In genomic region chr17:5249681-5250180, GRCm38 (mm10) we compare ENCODE assay signal across 7 mouse cellular contexts.
DNase-seq lines count a peak whose midpoint lies in the region; ATAC-seq and TF ChIP-seq lines count a peak whose summit lies in the region.

No protein-coding gene starts in this region.

- H3K4me1 ChIP-seq in heart, embryonic 15.5 days (replicated peaks): peaks cover 30% of the 10 kb centered on the region
- peaks cover 25% of the 10 kb centered on the region for H3K4me1 ChIP-seq in lung, embryonic 16.5 days (replicated peaks; ENCODE audit: control insufficient read depth, insufficient read depth, low read length)
- peaks cover 21% of the 10 kb centered on the region for H3K4me1 ChIP-seq in hindbrain, embryonic 16.5 days (ENCODE audit: control insufficient read depth, insufficient read depth, low read depth, low read length)
- H3K4me1 ChIP-seq in small intestine, adult 2 months (ENCODE audit: control insufficient read depth, insufficient read depth, insufficient read length, low read length): no peaks in the 10 kb centered on the region

- ATAC-seq in heart, embryonic 15.5 days (replicated peaks; ENCODE audit: insufficient number of reproducible peaks, insufficient read depth, low FRiP score, low read depth): no peak
- no peak for ATAC-seq in lung, embryonic 16.5 days (ENCODE audit: low read depth)
- no peak for ATAC-seq in hindbrain, embryonic 16.5 days

- peak overlapping the region; percentile 72; the same call in 1 of the 2 replicates for H3K27ac ChIP-seq in heart, embryonic 15.5 days
- H3K27ac ChIP-seq in lung, embryonic 16.5 days (ENCODE audit: low read length): peak overlapping the region; percentile 71
- H3K27ac ChIP-seq in hindbrain, embryonic 16.5 days (ENCODE audit: low read depth, low read length): peak overlapping the region; percentile 62
- H3K27ac ChIP-seq in small intestine, adult 2 months (ENCODE audit: insufficient read depth, low read depth, low read length): 0 out of 2 replicates have a peak overlapping the region, but pooled peaks have one; percentile 7

- no peaks in the 10 kb centered on the region for H3K36me3 ChIP-seq in heart, embryonic 15.5 days
- H3K36me3 ChIP-seq in lung, embryonic 16.5 days (ENCODE audit: control insufficient read depth, insufficient read depth, low read length): no peaks in the 10 kb centered on the region
- no peaks in the 10 kb centered on the region for H3K36me3 ChIP-seq in hindbrain, embryonic 16.5 days (ENCODE audit: control insufficient read depth, insufficient read depth, low read length)
- H3K36me3 ChIP-seq in small intestine, adult 2 months (ENCODE audit: control insufficient read depth, insufficient read depth, low read length): no peaks in the 10 kb centered on the region; the same call in 1 of the 2 replicates

- no peak overlapping the region for H3K4me2 ChIP-seq in heart, embryonic 15.5 days
- H3K4me2 ChIP-seq in lung, embryonic 16.5 days (ENCODE audit: low read depth, low read length): no peak overlapping the region
- H3K4me2 ChIP-seq in hindbrain, embryonic 16.5 days (ENCODE audit: low read length): no peak overlapping the region

- no peak for DNase-seq in heart, postnatal 25 days (ENCODE audit: low spot score)
- no peak for DNase-seq in lung, postnatal 14 days
- DNase-seq in frontal cortex, postnatal 25 days (ENCODE audit: low spot score in 2 of 2): no peak

- WGBS in heart, embryonic 15.5 days: 68% methylated on average over 9 of the region's 9 CpGs
- 64% methylated on average over 9 of the region's 9 CpGs for whole genome bisulfite sequencing in lung, embryonic 16.5 days
- WGBS in hindbrain, embryonic 16.5 days: 73% methylated on average over 9 of the region's 9 CpGs
- WGBS in small intestine, adult 2 months: 78% methylated on average over 9 of the region's 9 CpGs

- H3K9me3 ChIP-seq in heart, embryonic 15.5 days (replicated peaks): no peaks in the 10 kb centered on the region
- H3K9me3 ChIP-seq in lung, embryonic 16.5 days (ENCODE audit: control insufficient read depth, low read length): no peaks in the 10 kb centered on the region
- no peaks in the 10 kb centered on the region for H3K9me3 ChIP-seq in hindbrain, embryonic 16.5 days (ENCODE audit: control insufficient read depth, low read length)

- no peak overlapping the region for H3K4me3 ChIP-seq in heart, embryonic 15.5 days
- no peak overlapping the region for H3K4me3 ChIP-seq in lung, embryonic 16.5 days (ENCODE audit: low read length)
- no peak overlapping the region for H3K4me3 ChIP-seq in hindbrain, embryonic 16.5 days (ENCODE audit: low read length)
- no peak overlapping the region for H3K4me3 ChIP-seq in small intestine, adult 2 months (ENCODE audit: low read depth, low read length)

- TF ChIP-seq CTCF in small intestine, adult 2 months (IDR thresholded peaks at IDR 0.05; ENCODE audit: extremely low read depth, insufficient read length, insufficient replicate concordance, low read depth, low read length): no peak

- H3K9ac ChIP-seq in heart, embryonic 15.5 days: no peak overlapping the region
- H3K9ac ChIP-seq in lung, embryonic 16.5 days (ENCODE audit: low read length): no peak overlapping the region
- no peak overlapping the region for H3K9ac ChIP-seq in hindbrain, embryonic 16.5 days (ENCODE audit: low read depth, low read length)

- intact Hi-C loops in heart, postnatal 25 days (cut with DNase I): loop anchor here (5.0 kb wide), 3 partner anchors 38 to 148 kb away; no protein-coding TSS in a partner anchor

- H3K27me3 ChIP-seq in heart, embryonic 15.5 days: no peaks in the 10 kb centered on the region
- H3K27me3 ChIP-seq in lung, embryonic 16.5 days (ENCODE audit: control insufficient read depth, insufficient read depth, low read depth, low read length): no peaks in the 10 kb centered on the region
- H3K27me3 ChIP-seq in hindbrain, embryonic 16.5 days (replicated peaks; ENCODE audit: control insufficient read depth, insufficient read depth, low read length): no peaks in the 10 kb centered on the region
- no peaks in the 10 kb centered on the region for H3K27me3 ChIP-seq in small intestine, adult 2 months (ENCODE audit: control insufficient read depth, insufficient read depth, low read length)

- no peak for TF ChIP-seq POLR2A in small intestine, adult 2 months (IDR thresholded peaks at IDR 0.05; ENCODE audit: low read depth, low read length)

Comparison
In these comparisons a context has a peak if more than half of its experiments do, and no peak if none do; other contexts are left out.
1. H3K27ac ChIP-seq: peak in every context shown above with its lines; median percentile 72 in heart, embryonic 15.5 days; 71 in lung, embryonic 16.5 days; 62 in hindbrain, embryonic 16.5 days; 7 in small intestine, adult 2 months.